Mouse (Mus musculus): ENCODE measurements around the gene Tsg101. TPM values are rescaled to one million over a fixed set of nuclear protein-coding genes. Genes with fewer than 3 reads are reported as not detected.

The Tsg101 gene
- polyA plus RNA-seq, 1 experiment from 2014 or later: 419 TPM

DNA sequence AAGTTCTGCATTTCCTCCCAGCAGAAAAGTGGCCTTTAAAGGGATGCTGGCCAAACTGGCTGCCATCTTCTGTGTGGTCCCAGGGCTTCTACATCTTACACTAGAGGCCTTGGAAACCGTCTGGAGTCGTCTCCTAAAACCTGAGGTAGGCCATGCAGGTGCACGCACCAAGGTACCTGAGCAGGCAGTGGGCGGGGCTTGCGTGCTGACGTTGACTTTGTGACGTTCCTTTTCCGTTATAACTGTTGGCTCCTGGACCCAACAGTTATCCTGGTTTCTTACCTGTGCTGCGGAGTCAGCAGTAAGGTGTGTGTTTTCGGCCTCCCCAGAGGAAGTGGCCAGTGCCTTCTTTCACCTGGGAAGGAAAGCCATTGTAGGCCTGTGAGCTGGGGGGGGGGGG, 58.8 kb downstream of the Tsg101 start, which contains the start of gene Ldhc:
TSS of gene Ldhc (plus strand) at position 208 of the 400 bp plus-strand sequence.
- WGBS: 44% methylated on average over 10 of the region's 10 CpGs
- Histone ChIP-seq H3K36me3 (no peaks in the 10 kb centered on the region), H3K27ac (no peak within 1 kb of the TSS), H3K4me1 (replicated peaks) (no peaks in the 10 kb centered on the region), H3K4me2 (replicated peaks) (no peak within 1 kb of the TSS), H3K27me3 (no peaks in the 10 kb centered on the region), H3K9ac (replicated peaks) (no peak within 1 kb of the TSS), H3K4me3 (replicated peaks) (no peak within 1 kb of the TSS), H3K9me3 (no peaks in the 10 kb centered on the region)
- ATAC-seq: no peak

DNA sequence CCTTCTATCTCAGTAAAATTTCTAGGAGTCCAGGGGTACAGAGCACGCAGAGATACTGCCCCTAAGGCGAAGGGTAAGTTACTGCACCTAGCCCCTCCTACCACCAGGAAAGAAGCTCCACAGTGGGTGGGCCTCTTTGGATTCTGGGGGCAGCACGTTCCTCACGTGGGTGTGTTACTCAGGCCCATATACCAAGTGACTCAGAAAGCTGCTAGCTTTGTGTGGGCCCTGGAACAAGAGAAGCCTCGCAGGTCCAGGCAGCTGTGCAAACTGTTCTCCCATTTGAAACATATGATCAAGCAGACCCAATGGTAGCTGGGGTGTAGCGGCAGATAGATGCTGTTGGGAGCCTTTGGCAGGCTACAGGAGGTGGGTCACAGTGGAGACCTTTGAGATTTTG, 60.7 kb downstream of the Tsg101 start:
- no peak for ATAC-seq
- Histone ChIP-seq H3K9me3 (no peaks in the 10 kb centered on the region), H3K36me3 (peaks cover 19% of the 10 kb centered on the region), H3K9ac (replicated peaks) (no peak overlapping the region), H3K27me3 (no peaks in the 10 kb centered on the region), H3K4me3 (replicated peaks) (no peak overlapping the region), H3K4me2 (replicated peaks) (no peak overlapping the region), H3K4me1 (replicated peaks) (no peaks in the 10 kb centered on the region), H3K27ac (no peak overlapping the region)
- 61% methylated on average over 6 of the region's 6 CpGs for WGBS

DNA sequence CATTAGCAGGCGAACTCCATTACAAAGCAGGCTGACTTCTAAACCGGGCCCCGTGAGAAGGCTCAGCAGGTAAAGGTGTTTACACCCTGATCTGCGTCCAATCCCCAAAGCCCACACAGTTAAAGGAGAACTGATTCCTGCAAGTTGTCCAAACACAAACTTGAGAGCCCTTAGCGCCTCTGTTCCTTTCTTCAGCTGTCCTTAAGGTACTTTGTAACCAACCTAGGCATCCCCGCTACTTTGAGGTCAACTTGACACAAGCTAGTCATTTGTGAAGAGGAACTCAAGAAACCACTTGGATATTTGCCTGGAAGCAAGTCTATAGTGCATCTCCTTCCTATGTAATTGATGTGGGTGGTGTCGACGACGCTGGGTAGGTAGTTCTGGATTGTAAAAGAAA, 62.3 kb downstream of the Tsg101 start:
- Histone ChIP-seq H3K4me3 (replicated peaks) (no peak overlapping the region), H3K4me1 (replicated peaks) (no peaks in the 10 kb centered on the region), H3K27me3 (no peaks in the 10 kb centered on the region), H3K27ac (no peak overlapping the region), H3K4me2 (replicated peaks) (no peak overlapping the region), H3K9ac (replicated peaks) (no peak overlapping the region), H3K36me3 (peaks cover 35% of the 10 kb centered on the region), H3K9me3 (no peaks in the 10 kb centered on the region)
- WGBS: 79% methylated on average over 9 of the region's 9 CpGs
- no peak for ATAC-seq

DNA sequence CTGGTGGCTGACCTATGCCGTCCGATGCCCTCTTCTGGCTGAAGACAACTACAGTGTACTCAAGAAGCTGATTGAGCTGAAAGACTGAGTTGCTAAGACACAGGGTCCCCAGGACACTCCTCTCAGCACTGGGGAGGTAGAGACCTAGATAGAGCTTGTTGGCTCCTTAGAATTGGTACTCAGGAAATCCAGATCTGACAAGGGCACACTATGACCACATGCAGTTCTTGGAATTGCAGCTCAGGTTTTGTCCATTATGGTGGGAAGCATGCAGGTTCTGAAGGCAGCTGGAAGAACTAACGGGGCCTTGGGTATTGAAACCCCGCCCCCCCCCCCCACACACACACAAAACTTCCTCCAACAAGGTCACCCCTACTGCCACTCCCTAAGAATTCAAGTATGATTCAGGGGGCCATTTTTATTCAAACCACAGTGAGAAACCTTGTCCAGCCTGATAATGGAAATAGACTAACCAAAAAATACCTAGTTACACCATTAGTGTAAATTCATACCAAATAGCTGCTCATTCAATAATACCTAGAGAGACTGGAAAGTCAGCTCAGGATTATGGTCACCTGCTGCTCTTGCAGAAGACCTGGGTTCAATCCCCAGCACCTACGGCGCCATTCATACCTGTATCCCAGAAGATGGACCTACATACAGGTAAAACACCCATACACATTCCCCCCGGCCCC, 63.8 kb downstream of the Tsg101 start:
- H3K9me3 ChIP-seq: no peaks in the 10 kb centered on the region
- ATAC-seq: no peak
- H3K4me3 ChIP-seq (replicated peaks): no peak overlapping the region
- H3K27me3 ChIP-seq: no peaks in the 10 kb centered on the region
- no peak overlapping the region for H3K27ac ChIP-seq
- no peak overlapping the region for H3K4me2 ChIP-seq (replicated peaks)
- H3K9ac ChIP-seq (replicated peaks): no peak overlapping the region
- H3K36me3 ChIP-seq: peaks cover 49% of the 10 kb centered on the region
- no peaks in the 10 kb centered on the region for H3K4me1 ChIP-seq (replicated peaks)
- WGBS: 80% methylated on average over 7 of the region's 7 CpGs

DNA sequence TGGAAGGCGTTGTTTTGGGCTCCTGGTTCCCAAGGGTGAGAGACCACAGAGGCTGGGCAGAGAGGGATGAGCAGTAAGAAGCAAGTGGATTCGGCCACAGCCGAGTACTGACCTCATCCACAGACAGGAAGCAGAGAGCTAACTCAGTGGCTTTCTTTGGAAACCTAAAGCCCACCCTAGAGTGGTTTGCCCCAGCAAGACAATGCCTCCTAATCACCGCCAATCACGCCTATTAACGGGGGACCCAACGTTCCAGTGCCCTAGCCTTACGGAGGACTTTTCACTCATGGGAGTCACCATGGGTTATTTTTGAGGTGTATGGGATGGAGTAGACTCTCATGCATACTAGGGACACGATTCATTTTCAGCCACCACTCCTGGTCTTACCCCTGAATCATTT, 66.4 kb downstream of the Tsg101 start:
- Histone ChIP-seq H3K27ac (no peak overlapping the region), H3K36me3 (peaks cover 68% of the 10 kb centered on the region)
- no peak for ATAC-seq

DNA sequence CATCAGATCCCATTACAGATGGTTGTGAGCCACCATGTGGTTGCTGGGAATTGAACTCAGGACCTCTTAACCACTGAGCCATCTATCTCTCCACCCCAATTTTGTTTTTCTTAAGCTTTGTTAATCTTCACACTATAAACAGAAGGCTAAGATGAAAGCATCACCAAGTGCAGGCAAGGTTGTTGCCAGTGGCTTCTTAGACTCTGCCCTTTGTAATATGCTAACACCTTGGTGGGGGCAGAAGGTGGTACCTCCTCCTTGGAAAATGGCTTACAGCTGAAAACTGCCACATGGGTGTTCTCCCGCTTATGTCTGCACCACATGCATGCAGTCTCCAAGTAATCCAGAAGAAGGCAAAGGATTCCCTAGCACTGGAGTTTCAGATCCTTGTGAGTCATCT, 67.1 kb downstream of the Tsg101 start:
- Histone ChIP-seq H3K4me1 (replicated peaks) (peaks cover 2% of the 10 kb centered on the region; the same call in 1 of the 2 replicates), H3K9ac (replicated peaks) (no peak overlapping the region), H3K4me2 (replicated peaks) (no peak overlapping the region), H3K27ac (no peak overlapping the region), H3K4me3 (replicated peaks) (no peak overlapping the region), H3K9me3 (no peaks in the 10 kb centered on the region), H3K27me3 (no peaks in the 10 kb centered on the region), H3K36me3 (peaks cover 68% of the 10 kb centered on the region)
- 96% methylated on average over 1 of the region's 1 CpGs for WGBS
- no peak for ATAC-seq

More for the DNA sequence above, 66.4 kb downstream of the Tsg101 start:
- Histone ChIP-seq H3K4me3 (replicated peaks) (no peak overlapping the region), H3K4me2 (replicated peaks) (no peak overlapping the region), H3K9ac (replicated peaks) (no peak overlapping the region), H3K9me3 (no peaks in the 10 kb centered on the region), H3K4me1 (replicated peaks) (no peaks in the 10 kb centered on the region), H3K27me3 (no peaks in the 10 kb centered on the region)
- WGBS: 91% methylated on average over 9 of the region's 9 CpGs

DNA sequence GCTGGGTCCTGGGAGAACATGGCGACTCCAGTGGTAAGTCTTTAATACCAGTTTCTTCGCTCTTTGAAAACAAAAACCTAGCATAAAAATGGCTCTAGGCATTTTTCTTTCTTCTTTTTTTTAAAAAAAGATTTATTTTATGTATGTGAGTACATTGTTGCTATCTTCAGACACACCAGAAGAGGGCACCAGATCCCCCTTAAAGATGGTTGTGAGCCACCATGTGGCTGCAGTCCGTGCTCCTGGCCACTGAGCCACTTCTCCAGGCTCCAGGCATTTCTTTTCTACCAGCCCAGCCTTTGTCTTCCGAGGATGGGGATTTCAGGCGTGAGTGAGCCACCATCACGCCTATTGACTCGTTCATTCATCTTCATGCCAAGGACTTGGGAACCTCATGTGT, 68.7 kb downstream of the Tsg101 start:
- no peak overlapping the region for H3K27ac ChIP-seq
- no peaks in the 10 kb centered on the region for H3K27me3 ChIP-seq
- H3K9me3 ChIP-seq: no peaks in the 10 kb centered on the region
- H3K9ac ChIP-seq (replicated peaks): no peak overlapping the region
- no peak for ATAC-seq
- H3K4me2 ChIP-seq (replicated peaks): no peak overlapping the region
- H3K4me1 ChIP-seq (replicated peaks): peaks cover 16% of the 10 kb centered on the region
- no peak overlapping the region for H3K4me3 ChIP-seq (replicated peaks)
- 59% methylated on average over 7 of the region's 7 CpGs for WGBS
- H3K36me3 ChIP-seq: peaks cover 68% of the 10 kb centered on the region

DNA sequence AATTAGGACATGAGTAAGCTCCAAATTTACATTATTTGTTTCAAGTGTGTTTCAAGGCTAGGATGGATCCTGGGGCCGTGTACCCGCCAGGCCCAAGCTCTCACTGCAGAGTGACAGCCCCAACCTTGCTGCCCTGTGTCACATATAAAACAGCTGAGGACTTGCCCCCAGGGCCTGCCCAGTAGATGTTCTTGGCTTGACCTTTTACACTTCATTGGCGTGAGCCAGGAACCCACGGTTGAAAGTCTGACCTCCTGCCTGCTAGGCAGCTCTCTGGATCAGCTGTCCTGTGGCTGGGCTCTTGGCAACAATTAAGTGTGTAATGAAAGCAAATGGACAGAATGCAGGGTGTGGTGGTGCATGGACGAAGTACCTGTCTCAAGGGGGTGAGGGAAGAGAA, 70.5 kb downstream of the Tsg101 start:
- 76% methylated on average over 5 of the region's 5 CpGs for WGBS
- peaks cover 52% of the 10 kb centered on the region for H3K36me3 ChIP-seq
- H3K27me3 ChIP-seq: 0 out of 2 replicates have a peak, but pooled peaks cover under 1% of the 10 kb centered on the region
- no peaks in the 10 kb centered on the region for H3K9me3 ChIP-seq
- H3K9ac ChIP-seq (replicated peaks): no peak overlapping the region
- ATAC-seq: no peak
- no peak overlapping the region for H3K4me3 ChIP-seq (replicated peaks)
- no peak overlapping the region for H3K27ac ChIP-seq
- peaks cover 24% of the 10 kb centered on the region for H3K4me1 ChIP-seq (replicated peaks)
- H3K4me2 ChIP-seq (replicated peaks): no peak overlapping the region

DNA sequence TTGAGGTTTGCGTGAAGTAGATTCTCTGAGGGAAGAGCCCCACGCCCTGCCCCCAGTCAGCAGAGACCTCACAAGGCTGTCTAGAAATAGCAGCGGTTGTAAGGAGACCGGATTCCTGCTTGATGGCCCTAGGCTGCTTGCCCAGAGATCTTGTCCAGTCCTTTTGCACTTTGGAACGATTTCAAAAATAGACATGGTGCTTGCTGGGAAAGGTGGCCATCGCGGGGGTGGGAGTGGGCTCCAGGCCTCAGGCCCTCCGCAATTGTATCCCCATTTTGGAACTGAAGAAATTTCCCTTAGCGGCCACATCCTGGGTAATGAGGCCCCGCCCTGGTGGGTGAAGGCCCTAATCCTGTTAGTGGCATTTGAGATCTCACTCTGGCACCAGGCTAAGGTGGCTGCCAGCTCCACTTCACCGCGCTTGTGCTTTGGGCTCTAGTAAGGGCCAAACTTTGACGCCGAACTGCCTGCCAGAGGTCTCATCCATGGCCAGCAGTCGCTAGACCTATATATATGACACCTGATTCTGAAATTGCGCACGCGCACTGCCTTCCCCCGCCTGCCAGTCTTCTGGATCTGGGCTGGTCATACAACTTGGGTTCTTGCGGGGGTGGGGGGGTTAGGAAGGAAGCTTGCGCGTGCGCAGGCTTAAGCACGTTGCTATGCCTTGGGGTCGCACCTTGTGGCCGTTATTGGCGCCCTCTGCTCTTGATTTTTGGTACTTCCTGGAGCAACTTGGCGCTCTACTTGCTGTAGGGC, 73.1 kb downstream of the Tsg101 start:
- ATAC-seq: peak; percentile 51
- H3K9me3 ChIP-seq: no peaks in the 10 kb centered on the region
- H3K36me3 ChIP-seq: peaks cover 26% of the 10 kb centered on the region
- WGBS: 2% methylated on average over 28 of the region's 28 CpGs
- peak overlapping the region; percentile 85 for H3K9ac ChIP-seq (replicated peaks)
- peak overlapping the region; percentile 77 for H3K4me3 ChIP-seq (replicated peaks)
- peak overlapping the region; percentile 68 for H3K27ac ChIP-seq
- H3K27me3 ChIP-seq: 0 out of 2 replicates have a peak, but pooled peaks cover 12% of the 10 kb centered on the region
- H3K4me2 ChIP-seq (replicated peaks): peak overlapping the region; percentile 98
- peaks cover 24% of the 10 kb centered on the region for H3K4me1 ChIP-seq (replicated peaks)

DNA sequence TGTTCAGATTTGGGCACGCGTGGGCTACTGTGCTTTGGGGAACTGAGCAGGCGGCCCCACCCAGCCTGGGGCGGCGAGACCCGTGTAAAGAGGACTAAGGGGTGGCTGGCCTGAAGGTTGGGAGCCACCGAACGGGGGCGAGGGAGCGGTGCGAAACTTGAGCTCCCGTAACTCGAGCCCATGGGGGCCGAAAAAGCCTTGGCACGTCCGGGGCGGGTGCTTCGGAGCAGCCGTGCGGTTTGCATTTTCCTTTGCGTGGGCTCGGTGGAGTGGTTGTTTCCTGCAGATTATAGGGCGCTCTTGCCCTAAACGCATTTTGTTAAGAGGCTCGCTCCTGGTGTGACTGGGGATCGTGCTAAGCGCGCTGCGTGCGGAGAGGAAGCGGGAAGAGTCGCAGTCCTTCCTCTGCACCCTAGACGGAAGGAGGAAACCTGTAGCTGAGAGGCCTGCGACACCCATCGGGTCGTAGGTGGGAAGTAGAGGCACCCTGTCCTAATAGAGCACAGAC, 73.7 kb downstream of the Tsg101 start:
- peak overlapping the region; percentile 77 for H3K4me3 ChIP-seq (replicated peaks)
- WGBS: under 1% methylated on average over 36 of the region's 36 CpGs
- H3K9ac ChIP-seq (replicated peaks): peak overlapping the region; percentile 85
- no peak; the same call in none of the 2 replicates for ATAC-seq
- H3K36me3 ChIP-seq: peaks cover 19% of the 10 kb centered on the region
- peak overlapping the region; percentile 98 for H3K4me2 ChIP-seq (replicated peaks)
- 0 out of 2 replicates have a peak, but pooled peaks cover 16% of the 10 kb centered on the region for H3K27me3 ChIP-seq
- H3K27ac ChIP-seq: peak overlapping the region; percentile 68
- H3K9me3 ChIP-seq: no peaks in the 10 kb centered on the region
- H3K4me1 ChIP-seq (replicated peaks): peaks cover 24% of the 10 kb centered on the region

DNA sequence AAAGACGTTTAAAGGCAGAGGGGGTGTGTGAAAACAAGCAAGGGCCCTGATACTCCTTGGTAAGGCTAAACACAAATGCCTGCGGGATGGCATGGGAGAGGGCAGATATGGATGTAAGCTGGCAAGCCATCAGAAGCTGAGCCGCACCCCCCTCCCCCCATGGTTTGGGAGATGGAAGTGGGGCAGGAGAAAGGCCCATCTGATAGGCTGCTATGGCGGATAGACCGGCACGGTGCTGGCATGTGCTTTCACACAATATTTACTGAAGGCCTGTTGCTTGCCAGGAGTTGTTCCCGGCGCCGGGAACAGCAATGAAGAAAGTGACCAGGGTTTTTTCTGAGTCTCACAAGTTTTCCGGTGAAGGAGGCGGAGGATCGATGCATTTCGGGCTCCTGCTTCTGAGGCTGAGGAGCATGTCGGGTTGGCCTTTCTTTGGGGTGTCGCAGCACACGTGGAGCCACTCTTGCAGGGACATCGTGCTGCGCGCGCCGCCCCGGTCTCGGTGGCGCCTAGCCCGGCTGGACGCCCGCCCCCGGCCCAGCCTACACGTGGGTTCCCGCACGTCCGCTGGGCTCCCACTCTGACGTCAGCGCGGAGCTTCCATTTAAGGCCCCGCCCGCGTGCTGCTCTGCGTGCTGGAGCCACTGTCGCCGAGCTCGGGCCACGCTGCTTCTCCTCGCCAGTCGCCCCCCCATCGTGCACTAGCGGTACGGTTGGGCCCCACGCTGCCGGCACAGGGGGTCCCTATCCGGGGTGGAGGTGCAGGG, 74.4 kb downstream of the Tsg101 start:
- H3K4me2 ChIP-seq (replicated peaks): peak overlapping the region; percentile 98
- peak overlapping the region; percentile 68 for H3K27ac ChIP-seq
- 0 out of 2 replicates have a peak, but pooled peaks cover 16% of the 10 kb centered on the region for H3K27me3 ChIP-seq
- H3K4me1 ChIP-seq (replicated peaks): peaks cover 24% of the 10 kb centered on the region
- peak; percentile 79 for ATAC-seq
- no peaks in the 10 kb centered on the region for H3K9me3 ChIP-seq
- H3K4me3 ChIP-seq (replicated peaks): peak overlapping the region; percentile 77
- peaks cover 16% of the 10 kb centered on the region for H3K36me3 ChIP-seq
- under 1% methylated on average over 51 of the region's 51 CpGs for WGBS
- peak overlapping the region; percentile 85 for H3K9ac ChIP-seq (replicated peaks)
